Mouse (Mus musculus): ENCODE results near the gene Catsperg1. TPM values are rescaled to one million over a fixed set of nuclear protein-coding genes. Genes with fewer than 3 reads are reported as not detected.

The Catsperg1 gene
- polyA plus RNA-seq (2012; rRNA removed) (3.1 and 3.4 TPM in 2 replicates), polyA plus RNA-seq (2014; fragmentation: Nextera tagmentation; extraction: Ambion mirVana) (0.84 and 0.87 TPM in 2 replicates)

DNA sequence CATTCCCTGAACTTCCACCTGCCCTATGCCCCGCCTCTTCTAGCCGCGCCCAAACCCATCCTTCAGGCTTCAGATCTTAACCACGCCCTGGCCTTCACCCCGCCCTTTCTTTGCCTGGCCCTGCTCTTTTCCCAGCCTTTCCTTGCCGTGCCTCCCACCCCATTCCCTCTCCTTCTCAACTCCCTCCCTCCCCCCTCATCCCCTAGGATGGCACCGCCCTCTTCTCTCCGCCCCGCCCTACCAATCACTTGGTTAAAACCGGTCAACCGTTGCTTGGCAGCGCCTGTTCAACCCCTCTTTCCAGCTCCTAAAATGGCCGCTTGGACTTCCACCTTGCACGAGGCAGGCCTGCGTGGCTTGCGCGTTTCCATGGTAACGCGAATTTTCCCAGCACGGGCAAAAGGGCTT is at the start of gene Catsperg1:
Catsperg1 (minus strand) TSS at position 361 of the 408 bp plus-strand sequence.
- WGBS = under 1% methylated on average over 20 of the region's 20 CpGs
- H3K9me3 ChIP-seq (ENCODE audit: control insufficient read depth, low read length) = no peaks in the 10 kb centered on the region
- peak within 1 kb of the TSS; percentile 13; the same call in 1 of the 2 replicates for H3K4me3 ChIP-seq (replicated peaks; ENCODE audit: low read length)
- peak within 1 kb of the TSS; percentile 40 for H3K4me2 ChIP-seq (replicated peaks; ENCODE audit: low read depth, low read length, severe bottlenecking)
- DNase-seq (ENCODE audit: low spot score) (peak; percentile 63), ATAC-seq (ENCODE audit: low FRiP score, low read depth) (peak; percentile 68)
- no peaks in the 10 kb centered on the region for H3K27me3 ChIP-seq (ENCODE audit: control insufficient read depth, insufficient read depth, low read length)
- no peak within 1 kb of the TSS for H3K9ac ChIP-seq (ENCODE audit: low read depth, low read length, severe bottlenecking)
- H3K27ac ChIP-seq (replicated peaks; ENCODE audit: low read depth, low read length) = no peak within 1 kb of the TSS
- TF ChIP-seq POLR2A (IDR thresholded peaks at IDR 0.05; ENCODE audit: borderline replicate concordance, extremely low read depth, insufficient read depth, insufficient read length) = no peak
- no peaks in the 10 kb centered on the region for H3K4me1 ChIP-seq (ENCODE audit: control insufficient read depth, insufficient read depth, low read length)
- H3K36me3 ChIP-seq (ENCODE audit: control insufficient read depth, insufficient read depth, low read length) = no peaks in the 10 kb centered on the region

DNA sequence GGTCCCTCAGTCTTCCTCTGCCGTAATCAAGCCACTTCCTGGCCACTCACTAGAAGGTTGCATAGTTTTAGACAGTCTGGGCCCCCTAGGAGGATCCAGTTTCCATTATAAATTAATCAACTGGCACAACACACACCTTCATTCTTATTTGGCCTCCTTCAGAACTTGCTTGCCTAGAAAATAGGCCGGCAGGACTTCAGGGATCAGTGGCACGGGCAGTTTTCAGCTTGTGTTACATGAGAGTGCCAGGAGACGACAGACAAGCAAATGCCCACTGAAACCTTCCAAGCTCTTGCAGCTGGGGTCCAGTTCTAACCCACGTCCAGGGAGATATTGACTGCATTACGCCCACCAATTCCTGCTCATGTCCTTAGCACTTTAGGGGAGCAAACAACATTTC is 48.3 kb upstream of the Catsperg1 start:
- Histone ChIP-seq H3K9me3 (ENCODE audit: control insufficient read depth, low read length) (no peaks in the 10 kb centered on the region), H3K27ac (replicated peaks; ENCODE audit: low read depth, low read length) (no peak overlapping the region), H3K4me2 (replicated peaks; ENCODE audit: low read depth, low read length, severe bottlenecking) (no peak overlapping the region), H3K9ac (ENCODE audit: low read depth, low read length, severe bottlenecking) (no peak overlapping the region), H3K4me1 (ENCODE audit: control insufficient read depth, insufficient read depth, low read length) (peaks cover 5% of the 10 kb centered on the region; the same call in 1 of the 2 replicates), H3K4me3 (replicated peaks; ENCODE audit: low read length) (no peak overlapping the region), H3K27me3 (ENCODE audit: control insufficient read depth, insufficient read depth, low read length) (no peaks in the 10 kb centered on the region), H3K36me3 (ENCODE audit: control insufficient read depth, insufficient read depth, low read length) (no peaks in the 10 kb centered on the region; the same call in 1 of the 2 replicates)
- DNase-seq (ENCODE audit: low spot score) = no peak
- TF ChIP-seq POLR2A (IDR thresholded peaks at IDR 0.05; ENCODE audit: borderline replicate concordance, extremely low read depth, insufficient read depth, insufficient read length) = no peak
- no peak for ATAC-seq (ENCODE audit: low FRiP score, low read depth)
- 58% methylated on average over 6 of the region's 6 CpGs for WGBS

DNA sequence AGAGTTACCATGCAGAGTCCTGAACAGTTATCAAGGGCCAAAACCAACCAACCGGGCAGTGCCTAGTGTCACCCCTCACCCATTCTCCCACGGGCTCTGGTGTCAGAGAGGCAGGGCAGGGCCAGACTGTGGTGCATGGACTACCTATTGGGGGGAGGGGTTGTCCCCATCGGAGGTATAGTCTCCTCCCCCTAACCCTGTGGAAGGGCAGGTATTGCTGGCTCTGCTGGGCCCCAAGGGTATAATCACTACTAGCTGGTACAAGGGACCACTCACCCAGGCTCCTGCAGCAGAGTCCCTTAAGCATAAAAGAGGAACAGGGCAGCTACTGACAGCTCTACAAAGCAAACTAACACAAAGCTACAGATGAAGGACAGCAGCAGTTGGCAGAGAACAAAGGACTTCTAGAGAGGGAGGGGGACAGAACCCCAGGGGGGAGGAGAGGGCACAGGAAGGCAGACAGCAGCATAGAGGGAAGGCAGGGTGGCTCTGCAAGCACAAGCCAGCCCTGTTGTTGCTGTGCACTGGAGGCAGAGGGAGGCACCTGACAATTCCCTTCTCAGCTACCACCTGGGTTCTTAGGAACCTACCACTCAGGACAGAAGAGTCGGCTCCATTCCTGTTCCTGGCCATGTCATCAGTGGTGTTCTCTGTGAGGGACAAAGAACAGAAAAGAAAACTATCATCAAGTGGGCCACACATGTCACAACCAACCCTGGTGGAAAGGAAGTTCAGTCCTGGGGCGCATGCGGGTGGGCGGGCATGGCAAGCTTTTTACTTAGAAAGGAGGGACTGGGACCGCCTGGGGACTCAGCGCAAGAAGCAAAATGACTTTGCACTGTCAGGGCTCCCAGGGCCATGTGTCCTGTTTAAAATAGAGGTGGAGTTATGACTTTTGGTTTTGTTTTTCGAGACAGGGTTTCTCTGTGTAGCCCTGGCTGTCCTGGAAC is 46.2 kb upstream of the Catsperg1 start:
- DNase-seq (ENCODE audit: low spot score) = no peak
- TF ChIP-seq POLR2A (IDR thresholded peaks at IDR 0.05; ENCODE audit: borderline replicate concordance, extremely low read depth, insufficient read depth, insufficient read length) = no peak
- H3K27me3 ChIP-seq (ENCODE audit: control insufficient read depth, insufficient read depth, low read length) = no peaks in the 10 kb centered on the region
- ATAC-seq (ENCODE audit: low FRiP score, low read depth) = 0 out of 2 replicates have a peak, but pooled peaks have one; percentile 31
- H3K9me3 ChIP-seq (ENCODE audit: control insufficient read depth, low read length) = no peaks in the 10 kb centered on the region
- H3K9ac ChIP-seq (ENCODE audit: low read depth, low read length, severe bottlenecking) = no peak overlapping the region
- H3K4me2 ChIP-seq (replicated peaks; ENCODE audit: low read depth, low read length, severe bottlenecking) = no peak overlapping the region
- H3K4me1 ChIP-seq (ENCODE audit: control insufficient read depth, insufficient read depth, low read length) = no peaks in the 10 kb centered on the region
- H3K27ac ChIP-seq (replicated peaks; ENCODE audit: low read depth, low read length) = no peak overlapping the region
- peaks cover 5% of the 10 kb centered on the region for H3K36me3 ChIP-seq (ENCODE audit: control insufficient read depth, insufficient read depth, low read length)
- WGBS = 72% methylated on average over 10 of the region's 10 CpGs
- H3K4me3 ChIP-seq (replicated peaks; ENCODE audit: low read length) = no peak overlapping the region

DNA sequence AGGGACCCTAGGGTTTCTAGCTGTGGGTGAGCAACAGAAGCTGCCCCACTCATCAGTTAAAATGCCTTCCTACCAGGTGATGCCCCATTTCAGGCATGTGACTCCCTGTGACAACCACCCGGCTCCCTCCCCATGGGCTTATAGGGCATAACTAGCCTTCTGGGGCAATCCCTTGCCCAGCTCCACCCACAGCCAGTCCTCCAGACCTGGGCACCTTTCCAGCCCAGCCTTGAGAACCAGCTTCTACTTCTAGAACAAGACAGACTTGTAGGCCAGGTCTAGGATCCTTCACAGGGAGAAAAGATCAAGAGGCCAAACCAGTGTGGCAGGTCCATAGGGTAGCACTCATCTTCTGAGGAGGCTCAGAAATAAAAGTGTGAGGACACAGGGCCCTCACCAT is 43.5 kb upstream of the Catsperg1 start:
- DNase-seq (ENCODE audit: low spot score) (no peak), ATAC-seq (ENCODE audit: low FRiP score, low read depth) (no peak)
- TF ChIP-seq POLR2A (IDR thresholded peaks at IDR 0.05; ENCODE audit: borderline replicate concordance, extremely low read depth, insufficient read depth, insufficient read length) = no peak
- peaks cover 5% of the 10 kb centered on the region for H3K36me3 ChIP-seq (ENCODE audit: control insufficient read depth, insufficient read depth, low read length)
- no peaks in the 10 kb centered on the region; the same call in 1 of the 2 replicates for H3K4me1 ChIP-seq (ENCODE audit: control insufficient read depth, insufficient read depth, low read length)
- no peak overlapping the region for H3K9ac ChIP-seq (ENCODE audit: low read depth, low read length, severe bottlenecking)
- H3K9me3 ChIP-seq (ENCODE audit: control insufficient read depth, low read length) = no peaks in the 10 kb centered on the region
- no peak overlapping the region for H3K4me3 ChIP-seq (replicated peaks; ENCODE audit: low read length)
- H3K27me3 ChIP-seq (ENCODE audit: control insufficient read depth, insufficient read depth, low read length) = no peaks in the 10 kb centered on the region
- H3K27ac ChIP-seq (replicated peaks; ENCODE audit: low read depth, low read length) = no peak overlapping the region
- H3K4me2 ChIP-seq (replicated peaks; ENCODE audit: low read depth, low read length, severe bottlenecking) = no peak overlapping the region
- WGBS = 86% methylated on average over 1 of the region's 1 CpGs

DNA sequence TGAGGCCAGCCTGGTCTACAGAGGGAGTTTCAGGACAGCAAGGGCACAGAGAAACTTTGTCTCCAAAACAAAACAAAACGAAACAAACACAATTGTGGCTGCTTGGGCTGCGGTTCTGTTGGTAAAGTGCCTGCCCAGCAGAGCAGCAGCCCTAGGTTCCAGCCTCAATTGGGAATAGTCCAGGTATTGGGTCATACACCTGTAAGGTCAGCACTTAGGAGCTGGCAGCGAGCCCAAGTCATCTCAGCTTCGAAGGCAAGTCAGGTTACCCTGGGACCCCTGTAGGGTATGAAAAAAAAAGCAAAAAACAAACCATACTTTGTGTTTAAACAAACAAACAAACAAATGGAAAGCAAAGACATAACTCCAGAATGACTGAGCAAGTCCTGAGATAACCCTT is 42.0 kb upstream of the Catsperg1 start:
- ATAC-seq (ENCODE audit: low FRiP score, low read depth) (no peak), DNase-seq (ENCODE audit: low spot score) (no peak)
- Histone ChIP-seq H3K36me3 (ENCODE audit: control insufficient read depth, insufficient read depth, low read length) (peaks cover 5% of the 10 kb centered on the region), H3K27me3 (ENCODE audit: control insufficient read depth, insufficient read depth, low read length) (no peaks in the 10 kb centered on the region), H3K9me3 (ENCODE audit: control insufficient read depth, low read length) (no peaks in the 10 kb centered on the region), H3K27ac (replicated peaks; ENCODE audit: low read depth, low read length) (no peak overlapping the region), H3K9ac (ENCODE audit: low read depth, low read length, severe bottlenecking) (no peak overlapping the region), H3K4me2 (replicated peaks; ENCODE audit: low read depth, low read length, severe bottlenecking) (no peak overlapping the region), H3K4me3 (replicated peaks; ENCODE audit: low read length) (no peak overlapping the region), H3K4me1 (ENCODE audit: control insufficient read depth, insufficient read depth, low read length) (no peaks in the 10 kb centered on the region; the same call in 1 of the 2 replicates)
- 83% methylated on average over 4 of the region's 4 CpGs for WGBS
- no peak for TF ChIP-seq POLR2A (IDR thresholded peaks at IDR 0.05; ENCODE audit: borderline replicate concordance, extremely low read depth, insufficient read depth, insufficient read length)
